Mouse (Mus musculus) forebrain, embryonic 16.5 days (tissue): ENCODE results near the gene Pmpcb. TPM values are rescaled to one million over a fixed set of nuclear protein-coding genes. Genes with fewer than 3 reads are reported as not detected.
"Not testable (repeated sequence)": the region's sequence is repeated elsewhere in the genome, so short reads cannot be mapped to it uniquely, and the experiment has no call there.

Experiments used
- ATAC-seq: fragments of 200-750 bp; cut with Nextera tagmentation; 2 replicates; pipeline ENCODE4 v1.8.0; 2017; ENCODE audit warnings: mild to moderate bottlenecking, moderate library complexity
- H3K27ac ChIP-seq: fragments of 300-500 bp; sonication (generic); 2 replicates; pipeline ENCODE4 v1.5.1; 2014; ENCODE audit warnings: low read length, control low read depth
- H3K27me3 ChIP-seq: fragments of 300-500 bp; sonication (generic); replicated peaks from 2 replicates; pipeline ENCODE4 v1.6.1; 2014; ENCODE audit warnings: low read length; ENCODE audit not compliant: control insufficient read depth, insufficient read depth
- H3K36me3 ChIP-seq: fragments of 300-500 bp; sonication (generic); 2 replicates; pipeline ENCODE4 v1.6.1; 2014; ENCODE audit not compliant: control insufficient read depth, insufficient read depth
- H3K4me1 ChIP-seq: fragments of 300-500 bp; sonication (generic); replicated peaks from 2 replicates; pipeline ENCODE4 v1.6.1; 2014; ENCODE audit warnings: low read length; ENCODE audit not compliant: control insufficient read depth, insufficient read depth
- H3K4me2 ChIP-seq: fragments of 300-500 bp; sonication (generic); 2 replicates; pipeline ENCODE4 v1.6.1; 2014; ENCODE audit warnings: mild to moderate bottlenecking, low read length, control low read depth
- H3K4me3 ChIP-seq: fragments of 300-500 bp; sonication (generic); replicated peaks from 2 replicates; pipeline ENCODE4 v1.5.1; 2014; ENCODE audit warnings: mild to moderate bottlenecking, low read length, control low read depth
- H3K9ac ChIP-seq: fragments of 300-500 bp; sonication (generic); replicated peaks from 2 replicates; pipeline ENCODE4 v1.6.1; 2014; ENCODE audit warnings: low read depth, low read length, control low read depth
- H3K9me3 ChIP-seq: fragments of 300-500 bp; sonication (generic); 2 replicates; pipeline ENCODE4 v1.6.1; 2016; ENCODE audit warnings: low read length; ENCODE audit not compliant: control insufficient read depth
- WGBS: fragments of 180-500 bp; shearing (Covaris S2); extraction: QIAGEN DNeasy Blood & Tissue Kit; methylation state at CpG from one replicate; pipeline ENCODE4 v1.1.7; 2014; 5-methylcytosine and 5-hydroxymethylcytosine counted together
- polyA plus RNA-seq: library from polyadenylated mRNA; unstranded; fragments of >200 nt; fragmentation: Nextera tagmentation; extraction: Ambion mirVana; gene quantifications from 2 replicates; pipeline ENCODE4 v1.2.1, GENCODE M21; 2015

Pmpcb gene
- 86.4 and 91.5 TPM in 2 replicates for polyA plus RNA-seq

DNA sequence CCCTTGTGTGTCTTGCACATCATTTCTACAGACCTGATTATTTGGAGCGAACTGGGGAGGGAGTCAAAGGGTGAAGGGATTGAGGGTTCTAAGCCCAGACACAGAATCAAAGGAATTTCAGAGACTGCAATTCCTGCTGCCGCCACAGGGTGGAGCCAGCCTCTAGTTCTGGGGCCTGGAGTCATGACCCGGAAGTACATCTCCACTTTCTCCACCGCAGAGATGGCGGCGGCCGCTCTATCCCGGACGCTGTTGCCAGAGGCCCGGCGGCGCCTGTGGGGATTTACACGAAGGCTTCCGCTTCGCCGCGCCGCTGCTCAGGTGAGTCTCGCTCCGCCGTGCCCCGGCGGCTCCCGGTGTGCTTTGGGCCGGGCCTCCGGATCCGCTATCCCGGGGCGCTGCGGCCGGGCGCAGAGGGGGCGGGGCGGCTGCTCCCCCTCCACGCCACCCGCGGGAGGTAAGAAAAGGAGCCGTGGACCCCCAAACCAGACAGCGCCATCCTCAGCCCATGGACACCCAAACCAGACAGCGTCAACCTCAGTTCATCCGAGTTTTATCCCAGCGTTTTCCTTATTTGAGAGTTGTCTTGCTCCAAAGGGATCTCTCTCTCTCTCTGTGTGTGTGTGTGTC is at the start of gene Pmpcb:
TSS of gene Pmpcb (plus strand) at position 186 of the 630 bp plus-strand sequence.
- Histone ChIP-seq H3K27ac (peak within 1 kb of the TSS; percentile 81), H3K9ac (peak within 1 kb of the TSS; percentile 89), H3K4me1 (peaks cover 21% of the 10 kb centered on the region), H3K36me3 (peaks cover 24% of the 10 kb centered on the region), H3K4me3 (peak within 1 kb of the TSS; percentile 95), H3K9me3 (no peaks in the 10 kb centered on the region), H3K27me3 (no peaks in the 10 kb centered on the region), H3K4me2 (peak within 1 kb of the TSS; percentile 86)
- WGBS, result 0% methylated on average over 40 of the region's 42 CpGs
- peak; percentile 74 for ATAC-seq

DNA sequence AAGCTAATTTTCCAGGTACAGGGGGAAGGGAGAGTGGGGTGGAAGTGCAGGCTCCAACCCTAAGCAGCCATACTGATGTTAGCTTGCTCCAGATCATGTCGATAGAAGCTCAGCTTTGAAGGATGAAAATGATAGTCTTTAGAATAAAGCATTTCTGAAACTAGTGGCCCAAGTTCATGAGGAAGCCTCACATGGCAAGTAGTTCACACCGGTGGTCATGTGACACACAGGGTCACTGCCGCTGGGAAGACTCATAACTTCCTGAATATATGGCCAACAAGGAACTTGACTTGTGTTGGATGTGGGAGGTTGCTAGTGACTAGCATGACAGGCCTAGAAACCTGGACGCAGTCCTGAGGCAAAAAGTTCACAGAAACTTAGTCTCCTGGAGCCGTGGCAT is 44.7 kb upstream of the Pmpcb start:
- no peaks in the 10 kb centered on the region for H3K36me3 ChIP-seq

DNA sequence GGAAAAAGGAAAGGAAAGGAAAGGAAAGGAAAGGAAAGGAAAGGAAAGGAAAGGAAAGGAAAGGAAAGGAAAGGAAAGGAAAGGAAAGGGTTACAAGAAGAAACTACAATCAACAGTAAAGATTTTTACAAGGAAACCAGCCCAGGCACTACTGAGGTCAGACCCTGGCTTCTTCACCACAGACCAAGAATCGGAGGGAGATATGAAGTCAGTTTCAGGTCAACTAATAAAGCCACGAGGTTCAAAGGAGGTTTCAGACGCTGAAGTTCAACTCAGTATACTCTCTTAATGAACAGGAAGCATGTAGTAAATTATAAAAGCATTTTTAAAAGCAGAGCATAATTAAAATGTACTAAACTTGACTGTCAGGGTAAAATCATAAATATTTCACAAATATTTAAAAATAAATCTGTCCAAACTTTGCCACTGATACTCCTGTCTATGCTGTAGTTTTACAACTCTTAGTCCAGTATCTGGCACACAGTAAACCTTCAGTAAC is 43.5 kb upstream of the Pmpcb start:
- Histone ChIP-seq H3K9me3 (no peaks in the 10 kb centered on the region), H3K4me1 (no peaks in the 10 kb centered on the region), H3K4me2 (no peak overlapping the region), H3K27ac (no peak overlapping the region), H3K9ac (no peak overlapping the region), H3K4me3 (no peak overlapping the region), H3K36me3 (no peaks in the 10 kb centered on the region), H3K27me3 (no peaks in the 10 kb centered on the region)
- 90% methylated on average over 3 of the region's 3 CpGs for WGBS
- ATAC-seq, result no peak

More for the DNA sequence above, 44.7 kb upstream of the Pmpcb start:
- H3K27ac ChIP-seq, result no peak overlapping the region
- H3K9ac ChIP-seq, result no peak overlapping the region
- no peaks in the 10 kb centered on the region for H3K27me3 ChIP-seq
- ATAC-seq, result no peak
- no peak overlapping the region for H3K4me3 ChIP-seq
- H3K4me2 ChIP-seq, result no peak overlapping the region
- no peaks in the 10 kb centered on the region for H3K4me1 ChIP-seq
- 95% methylated on average over 5 of the region's 5 CpGs for WGBS
- H3K9me3 ChIP-seq, result no peaks in the 10 kb centered on the region

DNA sequence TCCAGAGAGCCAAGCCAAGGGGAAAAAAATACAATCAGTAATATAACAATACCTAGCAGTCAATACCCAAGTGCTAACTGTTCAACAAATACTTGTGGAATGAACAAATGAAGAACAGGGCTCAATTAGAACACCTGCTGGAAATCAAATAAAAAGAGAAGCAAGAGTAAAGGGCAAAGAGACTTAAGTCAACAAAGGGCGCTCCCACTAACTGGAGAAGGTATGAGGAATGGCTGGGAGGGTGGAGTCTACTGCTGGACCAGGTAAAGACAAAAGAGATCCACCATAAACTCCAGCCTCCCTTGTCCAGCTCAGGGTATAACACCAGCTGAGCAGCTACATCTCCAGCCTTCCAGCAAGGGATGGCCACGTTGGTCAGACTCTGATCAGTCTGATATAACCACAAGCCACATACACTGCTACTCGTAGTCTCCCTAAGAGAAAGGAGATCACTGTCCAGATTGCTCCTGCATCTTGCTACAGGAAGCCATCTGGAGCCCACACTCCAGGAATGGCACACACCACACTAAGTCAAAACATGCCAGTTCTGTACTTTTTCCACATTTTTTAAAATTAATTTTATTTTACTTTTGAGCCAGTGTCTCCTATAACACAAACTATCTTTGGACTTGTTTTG is 42.0 kb upstream of the Pmpcb start:
- no peak for ATAC-seq

DNA sequence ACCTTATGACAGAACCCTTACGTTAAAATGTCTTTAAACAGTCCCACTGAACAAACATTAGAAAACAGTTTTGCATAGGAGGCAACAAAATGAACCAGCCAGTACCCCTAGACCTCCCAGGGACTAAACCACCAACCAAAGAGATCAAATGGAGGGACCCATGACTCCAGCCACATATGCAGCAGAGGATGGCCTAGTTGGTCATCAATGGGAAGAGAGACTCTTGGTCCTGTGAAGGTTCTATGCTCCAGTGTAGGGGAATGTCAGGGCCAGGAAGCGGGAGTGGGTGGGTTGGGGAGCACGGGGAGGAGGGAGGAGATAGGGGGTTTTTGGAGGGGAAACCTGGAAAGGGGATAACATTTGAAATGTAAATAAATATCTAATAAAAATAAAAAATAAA is 37.4 kb upstream of the Pmpcb start:
- not testable (repeated sequence) for H3K4me1 ChIP-seq, H3K4me2 ChIP-seq, ATAC-seq

More for the DNA sequence above, 42.0 kb upstream of the Pmpcb start:
- H3K4me2 ChIP-seq, result no peak overlapping the region
- no peaks in the 10 kb centered on the region for H3K27me3 ChIP-seq
- H3K9me3 ChIP-seq, result no peaks in the 10 kb centered on the region
- H3K27ac ChIP-seq, result no peak overlapping the region
- no peaks in the 10 kb centered on the region for H3K36me3 ChIP-seq
- H3K9ac ChIP-seq, result no peak overlapping the region
- H3K4me1 ChIP-seq, result no peaks in the 10 kb centered on the region; the same call in 1 of the 2 replicates
- 86% methylated on average over 3 of the region's 3 CpGs for WGBS
- no peak overlapping the region for H3K4me3 ChIP-seq

DNA sequence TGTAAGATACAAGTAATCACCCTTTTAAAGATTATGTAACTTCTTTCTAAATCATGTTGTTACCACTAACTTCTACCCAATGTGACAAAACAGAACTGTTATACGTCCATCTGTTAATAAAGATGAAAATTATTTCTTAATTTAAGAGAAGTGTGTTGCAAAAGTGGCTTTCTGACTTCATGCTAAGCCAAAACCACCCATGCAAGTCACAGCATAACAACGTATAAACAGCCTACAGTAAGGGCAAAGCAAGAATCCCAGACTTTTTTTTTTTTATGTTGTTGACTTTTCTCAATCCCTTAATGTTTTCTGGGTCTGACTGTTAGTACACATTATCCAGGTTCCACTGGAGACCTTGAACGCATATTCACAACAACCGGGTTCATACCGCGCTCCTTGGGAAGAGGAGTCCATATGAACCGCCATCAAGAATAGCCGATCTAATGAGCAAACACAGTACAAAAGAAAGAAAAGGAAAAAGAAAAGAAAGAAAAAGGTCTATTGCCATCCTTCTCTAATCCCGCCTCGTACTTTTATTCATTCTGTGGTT is 36.6 kb upstream of the Pmpcb start:
- Histone ChIP-seq H3K27me3 (no peaks in the 10 kb centered on the region), H3K9me3 (no peaks in the 10 kb centered on the region), H3K27ac (no peak overlapping the region), H3K4me2 (peak overlapping the region; percentile 68), H3K4me1 (peaks cover 3% of the 10 kb centered on the region), H3K9ac (peak overlapping the region; percentile 52; the same call in 1 of the 2 replicates), H3K4me3 (peak overlapping the region; percentile 66), H3K36me3 (no peaks in the 10 kb centered on the region)
- 6% methylated on average over 10 of the region's 10 CpGs for WGBS
- ATAC-seq, result no peak

More for the DNA sequence above, 37.4 kb upstream of the Pmpcb start:
- 80% methylated on average over 3 of the region's 3 CpGs for WGBS
- not testable (repeated sequence) for H3K4me3 ChIP-seq, H3K27me3 ChIP-seq, H3K9me3 ChIP-seq, H3K27ac ChIP-seq, H3K9ac ChIP-seq, H3K36me3 ChIP-seq

DNA sequence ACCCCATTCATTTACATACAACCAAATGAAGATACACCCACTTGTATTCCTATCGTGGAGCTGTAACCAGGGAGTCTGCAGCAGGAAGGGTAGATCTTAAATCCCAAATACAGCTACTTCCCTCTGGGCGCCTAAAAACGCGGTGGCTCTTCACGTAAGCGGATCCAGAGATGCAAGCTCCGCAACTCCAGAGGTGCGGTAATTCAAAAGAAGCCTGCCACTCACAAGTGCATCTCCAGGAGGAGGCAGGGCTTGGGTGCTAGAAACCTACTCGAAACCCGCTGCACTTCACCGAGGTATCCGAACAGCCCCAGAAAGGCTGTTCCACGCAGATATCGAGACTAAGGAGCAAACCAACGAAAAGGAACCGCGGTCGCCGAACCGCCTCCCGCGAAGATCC is 36.0 kb upstream of the Pmpcb start:
- Histone ChIP-seq H3K4me3 (peak overlapping the region; percentile 66), H3K4me1 (peaks cover 3% of the 10 kb centered on the region), H3K9me3 (no peaks in the 10 kb centered on the region), H3K27me3 (no peaks in the 10 kb centered on the region), H3K9ac (peak overlapping the region; percentile 52), H3K4me2 (peak overlapping the region; percentile 68), H3K27ac (peak overlapping the region; percentile 95), H3K36me3 (no peaks in the 10 kb centered on the region)
- peak; percentile 74; the same call in 1 of the 2 replicates for ATAC-seq
- WGBS, result under 1% methylated on average over 22 of the region's 22 CpGs

DNA sequence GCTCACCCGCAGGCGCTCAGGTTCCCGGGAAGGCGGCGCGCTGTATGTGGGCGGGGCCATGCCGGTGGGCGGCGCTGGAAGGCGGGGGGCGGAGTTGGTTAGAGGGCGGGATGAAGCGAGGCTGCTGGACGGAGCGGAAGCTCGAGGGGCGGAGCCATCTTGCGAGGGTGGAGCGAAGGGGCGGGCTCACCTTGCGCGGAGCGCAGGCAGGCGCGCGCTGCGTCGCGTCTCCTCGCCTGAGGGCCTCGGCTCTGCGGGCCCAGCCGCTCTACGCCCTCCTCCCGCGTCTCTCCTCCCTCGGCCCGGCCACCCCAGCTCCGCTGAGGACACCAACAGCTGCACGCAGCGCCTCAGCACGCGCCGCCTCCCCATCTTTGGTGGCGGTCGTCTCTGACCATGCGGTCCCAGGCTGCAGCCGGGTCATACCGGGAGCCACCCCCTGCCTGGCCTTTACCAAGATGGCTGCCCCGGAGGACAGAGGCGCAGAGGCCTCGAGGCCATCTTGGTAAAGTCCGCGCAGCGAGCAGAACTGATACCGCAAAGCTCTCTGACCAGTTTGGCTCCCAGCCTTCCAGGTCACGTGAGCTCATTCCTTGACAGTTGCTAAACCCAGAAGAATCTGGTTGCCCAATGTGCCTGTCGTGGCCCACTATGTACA is 35.5 kb upstream of the Pmpcb start, which contains the start of gene Napepld:
TSS of gene Napepld (minus strand) at position 46 of the 658 bp plus-strand sequence.
- no peaks in the 10 kb centered on the region for H3K36me3 ChIP-seq
- peak; percentile 99 for ATAC-seq
- H3K4me3 ChIP-seq, result peak within 1 kb of the TSS; percentile 66
- peak within 1 kb of the TSS; percentile 69 for H3K4me2 ChIP-seq
- H3K27me3 ChIP-seq, result no peaks in the 10 kb centered on the region
- peak within 1 kb of the TSS; percentile 81 for H3K9ac ChIP-seq
- peak within 1 kb of the TSS; percentile 95 for H3K27ac ChIP-seq
- under 1% methylated on average over 56 of the region's 59 CpGs for WGBS
- H3K9me3 ChIP-seq, result no peaks in the 10 kb centered on the region
- peaks cover 3% of the 10 kb centered on the region for H3K4me1 ChIP-seq

DNA sequence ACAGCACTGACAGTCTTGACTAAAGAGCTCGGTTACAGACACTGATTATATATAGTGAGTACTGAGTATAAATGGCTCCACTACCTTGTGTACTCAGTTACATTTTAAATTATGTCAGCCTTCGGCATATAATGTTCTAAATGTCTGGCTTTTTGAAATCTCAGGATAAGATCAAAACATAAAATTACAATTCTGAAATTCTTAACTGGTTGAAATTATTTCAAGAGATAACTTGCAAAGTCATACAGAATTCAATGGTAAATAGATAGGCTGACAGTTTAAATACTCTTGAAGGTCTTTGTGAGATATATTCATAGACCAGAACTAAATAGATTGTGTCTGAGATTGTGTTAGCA is 35.0 kb upstream of the Pmpcb start:
- Histone ChIP-seq H3K9ac (peak overlapping the region; percentile 81), H3K4me2 (peak overlapping the region; percentile 69), H3K36me3 (no peaks in the 10 kb centered on the region), H3K4me3 (peak overlapping the region; percentile 66), H3K9me3 (no peaks in the 10 kb centered on the region), H3K27me3 (no peaks in the 10 kb centered on the region), H3K4me1 (peaks cover 3% of the 10 kb centered on the region), H3K27ac (peak overlapping the region; percentile 95)
- no peak for ATAC-seq
- WGBS, result 50% methylated on average over 2 of the region's 2 CpGs
